Mouse (Mus musculus) stomach, postnatal 0 days (tissue): ENCODE data around the gene Bcas3. TPM values are rescaled to one million over a fixed set of nuclear protein-coding genes. Genes with fewer than 3 reads are reported as not detected.
A peak's percentile ranks its signal among the peaks of the same experiment; 100 is the strongest.

Experiments used
- ATAC-seq: fragments of 200-750 bp; cut with Nextera tagmentation; 2 replicates; pipeline ENCODE4 v1.8.0; 2017; ENCODE audit not compliant: low FRiP score, low TSS enrichment
- DNase-seq: peaks from one replicate; pipeline ENCODE4 v3.0.0-alpha.2; 2016; ENCODE audit warnings: low spot score
- H3K27ac ChIP-seq: fragments of 300-500 bp; sonication (generic); replicated peaks from 2 replicates; pipeline ENCODE4 v1.5.1; 2014; ENCODE audit warnings: mild to moderate bottlenecking, control low read depth
- H3K27me3 ChIP-seq: fragments of 300-500 bp; sonication (generic); 2 replicates; pipeline ENCODE4 v1.6.1; 2014; ENCODE audit warnings: low read length; ENCODE audit not compliant: control insufficient read depth, insufficient read depth
- H3K36me3 ChIP-seq: fragments of 300-500 bp; sonication (generic); 2 replicates; pipeline ENCODE4 v1.6.1; 2014; ENCODE audit warnings: low read length, mixed read lengths; ENCODE audit not compliant: control insufficient read depth, insufficient read depth
- H3K4me1 ChIP-seq: fragments of 300-500 bp; sonication (generic); replicated peaks from 2 replicates; pipeline ENCODE4 v1.6.1; 2014; ENCODE audit warnings: antibody characterized with exemption; ENCODE audit not compliant: control insufficient read depth, insufficient read depth
- H3K4me2 ChIP-seq: fragments of 300-500 bp; sonication (generic); replicated peaks from 2 replicates; pipeline ENCODE4 v1.6.1; 2014; ENCODE audit warnings: low read depth, mild to moderate bottlenecking, control low read depth, moderate library complexity
- H3K4me3 ChIP-seq: fragments of 300-500 bp; sonication (generic); 2 replicates; pipeline ENCODE4 v1.5.1; 2014; ENCODE audit warnings: low read depth, low read length, control low read depth
- H3K9ac ChIP-seq: fragments of 300-500 bp; sonication (generic); 2 replicates; pipeline ENCODE4 v1.6.1; 2014; ENCODE audit warnings: mild to moderate bottlenecking, low read length, control low read depth, mixed read lengths
- H3K9me3 ChIP-seq: fragments of 300-500 bp; sonication (generic); 2 replicates; pipeline ENCODE4 v1.6.1; 2016; ENCODE audit warnings: low read length; ENCODE audit not compliant: control insufficient read depth
- CTCF ChIP-seq: IDR thresholded peaks from 2 replicates; pipeline ENCODE4 v1.5.1; 2016; ENCODE audit warnings: antibody characterized with exemption, low read depth, mild to moderate bottlenecking, moderate library complexity
- EP300 ChIP-seq: optimal IDR thresholded peaks from 2 replicates; pipeline ENCODE3; 2016; ENCODE audit warnings: antibody characterized with exemption
- WGBS: fragments of 180-500 bp; shearing (Covaris S2); extraction: QIAGEN DNeasy Blood & Tissue Kit; methylation state at CpG from one replicate; pipeline ENCODE4 v1.1.7; 2014; 5-methylcytosine and 5-hydroxymethylcytosine counted together
- polyA plus RNA-seq: library from polyadenylated mRNA; unstranded; fragments of >200 nt; fragmentation: Nextera tagmentation; extraction: Ambion mirVana; gene quantifications from 2 replicates; pipeline ENCODE4 v1.2.1, GENCODE M21; 2015

The Bcas3 gene
- polyA plus RNA-seq, 1 experiment from 2014 or later = 16.5 TPM

DNA sequence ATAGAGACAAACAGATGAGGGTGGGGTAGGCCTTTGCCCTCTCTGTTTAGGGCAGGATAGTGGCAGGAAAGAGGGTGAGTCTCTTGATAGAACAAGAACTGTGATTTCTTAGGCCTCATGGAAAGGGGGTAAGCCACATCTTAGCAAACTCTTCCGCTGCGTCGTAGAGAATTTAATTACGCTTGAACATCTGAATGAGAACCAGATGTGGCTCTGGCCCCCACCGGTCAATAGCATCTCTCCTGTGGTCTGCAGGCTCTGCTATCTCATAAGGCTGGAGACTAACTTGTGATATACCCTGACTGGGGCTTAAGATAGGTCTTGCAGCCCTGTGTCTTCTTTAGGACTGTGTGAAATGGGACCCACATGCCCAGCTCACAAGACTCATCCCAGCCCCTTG, 463.5 kb downstream of the Bcas3 start:
- no peak for TF ChIP-seq CTCF
- TF ChIP-seq EP300 = no peak
- DNase-seq (no peak), ATAC-seq (no peak)
- WGBS = 82% methylated on average over 5 of the region's 5 CpGs
- Histone ChIP-seq H3K27ac (no peak overlapping the region), H3K9ac (no peak overlapping the region), H3K4me1 (no peaks in the 10 kb centered on the region; the same call in 1 of the 2 replicates), H3K4me3 (no peak overlapping the region), H3K27me3 (no peaks in the 10 kb centered on the region), H3K36me3 (no peaks in the 10 kb centered on the region), H3K4me2 (no peak overlapping the region), H3K9me3 (no peaks in the 10 kb centered on the region)

DNA sequence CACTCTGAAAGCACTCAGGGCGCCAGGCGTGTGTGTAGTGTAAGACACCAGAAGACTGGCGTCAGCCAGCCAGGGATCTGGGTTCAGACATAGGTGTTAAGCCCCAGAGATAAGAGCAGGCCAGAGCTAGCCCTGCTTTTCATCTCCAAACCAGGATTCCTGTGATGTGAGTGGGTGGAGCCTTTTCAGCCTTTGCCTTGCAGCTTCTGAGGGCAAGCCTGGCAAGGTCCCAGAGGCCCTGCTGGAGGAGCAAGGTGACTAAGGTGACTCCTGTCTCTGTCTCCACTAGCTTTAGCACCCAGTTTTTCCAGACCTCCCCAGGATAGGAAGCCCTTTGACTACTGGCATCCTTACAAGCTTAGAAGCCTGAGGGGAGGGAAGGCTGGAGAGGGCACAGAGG, 465.4 kb downstream of the Bcas3 start:
- H3K27ac ChIP-seq = no peak overlapping the region
- H3K27me3 ChIP-seq = no peaks in the 10 kb centered on the region
- no peaks in the 10 kb centered on the region for H3K9me3 ChIP-seq
- H3K4me2 ChIP-seq = no peak overlapping the region
- DNase-seq = no peak
- no peak overlapping the region; the same call in 1 of the 2 replicates for H3K9ac ChIP-seq
- no peaks in the 10 kb centered on the region; the same call in 1 of the 2 replicates for H3K36me3 ChIP-seq
- TF ChIP-seq EP300 = no peak
- no peak for TF ChIP-seq CTCF
- H3K4me3 ChIP-seq = no peak overlapping the region
- WGBS = 74% methylated on average over 3 of the region's 3 CpGs
- no peaks in the 10 kb centered on the region; the same call in 1 of the 2 replicates for H3K4me1 ChIP-seq
- no peak for ATAC-seq

DNA sequence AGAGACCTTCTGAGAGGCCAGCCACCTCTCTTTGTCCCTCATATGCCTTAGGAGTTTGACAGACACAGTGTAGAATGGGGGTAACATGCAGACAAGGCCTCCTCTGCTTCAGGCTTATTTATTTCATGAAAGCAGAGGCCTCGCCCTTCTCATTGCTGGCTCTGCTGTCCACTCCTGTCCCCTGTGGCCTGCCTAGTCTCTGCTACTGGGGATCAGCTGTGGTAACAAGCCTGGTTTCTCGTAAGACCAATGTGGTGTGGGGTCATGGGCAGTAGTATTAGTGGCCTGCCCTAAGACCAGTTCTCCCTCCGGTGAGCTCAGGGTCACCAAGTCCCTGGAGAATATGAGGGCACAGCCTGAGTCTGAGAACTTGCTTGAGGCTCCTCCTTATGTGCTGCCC, 468.0 kb downstream of the Bcas3 start:
- no peaks in the 10 kb centered on the region; the same call in 1 of the 2 replicates for H3K4me1 ChIP-seq
- no peak overlapping the region for H3K9ac ChIP-seq
- 94% methylated on average over 3 of the region's 3 CpGs for WGBS
- H3K27me3 ChIP-seq = no peaks in the 10 kb centered on the region
- no peak overlapping the region for H3K4me2 ChIP-seq
- no peaks in the 10 kb centered on the region; the same call in 1 of the 2 replicates for H3K36me3 ChIP-seq
- DNase-seq = no peak
- no peaks in the 10 kb centered on the region for H3K9me3 ChIP-seq
- H3K27ac ChIP-seq = no peak overlapping the region
- no peak for TF ChIP-seq EP300
- TF ChIP-seq CTCF = no peak
- ATAC-seq = no peak
- no peak overlapping the region for H3K4me3 ChIP-seq

DNA sequence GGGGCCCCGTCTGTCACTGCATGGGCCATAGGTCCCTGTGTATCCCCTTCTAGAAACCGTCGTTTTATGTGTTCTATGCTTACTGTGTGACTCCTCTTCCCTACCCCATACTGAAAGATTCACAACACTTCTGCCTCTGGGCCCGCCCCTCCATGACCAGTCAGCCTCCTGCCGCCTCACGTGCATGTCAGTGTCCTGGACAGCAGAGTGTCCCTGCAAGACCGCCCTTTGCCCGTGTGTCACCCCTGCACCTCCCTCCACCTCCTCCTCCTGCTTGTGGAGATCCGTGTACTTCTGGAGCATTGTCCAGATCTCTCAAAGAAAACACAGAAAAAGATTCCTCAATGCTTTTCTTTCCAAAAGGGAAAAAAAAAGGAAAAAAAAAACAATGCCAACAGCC, 468.7 kb downstream of the Bcas3 start:
- no peak overlapping the region for H3K27ac ChIP-seq
- no peaks in the 10 kb centered on the region; the same call in 1 of the 2 replicates for H3K36me3 ChIP-seq
- no peak overlapping the region for H3K9ac ChIP-seq
- no peaks in the 10 kb centered on the region; the same call in 1 of the 2 replicates for H3K4me1 ChIP-seq
- TF ChIP-seq CTCF (no peak), EP300 (no peak)
- H3K4me2 ChIP-seq = no peak overlapping the region
- H3K9me3 ChIP-seq = no peaks in the 10 kb centered on the region
- DNase-seq (no peak), ATAC-seq (no peak)
- no peaks in the 10 kb centered on the region for H3K27me3 ChIP-seq
- H3K4me3 ChIP-seq = no peak overlapping the region
- 83% methylated on average over 9 of the region's 9 CpGs for WGBS

DNA sequence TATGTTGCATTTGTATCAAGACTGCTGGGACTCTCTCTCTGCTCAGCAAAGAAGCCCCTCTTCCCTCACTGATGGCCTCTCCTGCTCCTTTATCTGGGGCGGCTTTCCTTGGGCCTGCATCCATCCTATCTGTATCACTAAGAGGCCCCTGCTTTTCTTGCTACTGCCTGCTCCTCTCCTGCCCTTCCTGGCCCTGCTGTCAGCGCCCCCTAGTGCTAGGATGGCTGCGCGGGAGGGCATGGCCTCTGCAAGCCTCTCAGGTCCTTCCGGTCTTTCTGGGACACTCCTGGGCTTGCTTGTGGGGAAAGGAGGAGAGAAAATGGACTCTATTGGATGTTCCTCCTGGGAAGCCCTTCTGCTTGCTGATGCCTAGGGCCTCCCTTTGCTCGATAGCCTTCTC, 470.2 kb downstream of the Bcas3 start:
- no peaks in the 10 kb centered on the region; the same call in 1 of the 2 replicates for H3K4me1 ChIP-seq
- WGBS = 19% methylated on average over 6 of the region's 6 CpGs
- H3K36me3 ChIP-seq = no peaks in the 10 kb centered on the region; the same call in 1 of the 2 replicates
- no peaks in the 10 kb centered on the region for H3K9me3 ChIP-seq
- H3K27me3 ChIP-seq = no peaks in the 10 kb centered on the region
- peak; percentile 92 for DNase-seq
- no peak overlapping the region for H3K4me3 ChIP-seq
- H3K27ac ChIP-seq = no peak overlapping the region
- TF ChIP-seq CTCF (peak; percentile 98), EP300 (no peak)
- ATAC-seq = peak; percentile 69
- no peak overlapping the region for H3K4me2 ChIP-seq
- H3K9ac ChIP-seq = 0 out of 2 replicates have a peak overlapping the region, but pooled peaks have one; percentile 3

DNA sequence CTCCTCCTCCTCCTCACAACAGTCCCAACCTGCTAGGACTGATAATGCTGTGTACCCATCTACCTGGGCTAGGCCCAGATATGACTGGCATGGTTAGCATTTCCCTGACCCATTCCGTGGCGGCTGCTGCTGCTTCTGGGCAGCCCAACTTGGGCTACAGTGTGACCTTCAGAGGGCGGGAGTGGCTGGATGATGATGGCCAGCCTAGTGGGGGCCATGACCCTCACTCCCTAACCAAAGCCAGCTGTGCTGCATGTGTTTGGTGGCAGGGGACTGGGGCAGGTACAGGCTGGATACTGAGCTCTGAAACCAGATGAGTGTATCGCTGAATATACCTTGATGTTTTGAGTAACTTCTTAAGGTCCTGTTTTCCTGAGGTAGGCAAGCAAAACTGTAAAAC, 470.8 kb downstream of the Bcas3 start:
- H3K27ac ChIP-seq = no peak overlapping the region
- no peak overlapping the region for H3K9ac ChIP-seq
- no peaks in the 10 kb centered on the region for H3K27me3 ChIP-seq
- no peak overlapping the region for H3K4me2 ChIP-seq
- no peaks in the 10 kb centered on the region for H3K4me1 ChIP-seq
- H3K36me3 ChIP-seq = no peaks in the 10 kb centered on the region; the same call in 1 of the 2 replicates
- DNase-seq (no peak), ATAC-seq (no peak)
- H3K9me3 ChIP-seq = no peaks in the 10 kb centered on the region
- 86% methylated on average over 4 of the region's 4 CpGs for WGBS
- TF ChIP-seq EP300 (no peak), CTCF (no peak)
- no peak overlapping the region for H3K4me3 ChIP-seq
